Mouse (Mus musculus) MEL (cell line): ENCODE data around the gene Zic1.

ENCODE experiments used
- CTCF ChIP-seq, 3 experiments: IDR thresholded peaks in 2 of 3; conservative IDR thresholded peaks in 1 of 3; 2 replicates each; pipeline ENCODE4 v1.5.1; 2011 to 2012; ENCODE audit warnings: low read length in 3 of 3, low read depth in 2 of 3, mild to moderate bottlenecking in 2 of 3, improper control_type of control experiment in 1 of 3, inconsistent platforms in 1 of 3, mixed read lengths in 1 of 3, moderate library complexity in 1 of 3; ENCODE audit not compliant: control insufficient read depth in 1 of 3, insufficient read depth in 1 of 3, poor library complexity in 1 of 3, severe bottlenecking in 1 of 3
- EP300 ChIP-seq, 2 experiments: IDR thresholded peaks; 2 replicates each; pipeline ENCODE4 v1.6.1; 2011; ENCODE audit warnings: improper control_type of control experiment in 2 of 2, low read length in 2 of 2, low read depth in 1 of 2, mild to moderate bottlenecking in 1 of 2
- GATA1 ChIP-seq: IDR thresholded peaks from 2 replicates; pipeline ENCODE4 v1.6.1; 2011; ENCODE audit warnings: low read depth, low read length, improper control_type of control experiment
- MAX ChIP-seq: IDR thresholded peaks from 2 replicates; pipeline ENCODE4 v1.6.1; 2011; ENCODE audit warnings: low read length, improper control_type of control experiment
- MYC ChIP-seq: IDR thresholded peaks from 2 replicates; pipeline ENCODE4 v1.6.1; 2011; ENCODE audit warnings: low read depth, mild to moderate bottlenecking, low read length, improper control_type of control experiment, moderate library complexity
- POLR2A ChIP-seq, 2 experiments: IDR thresholded peaks; 2 replicates each; pipeline ENCODE4 v1.6.1; 2011 to 2012; ENCODE audit warnings: low read length in 2 of 2, mild to moderate bottlenecking in 2 of 2, control low read depth in 1 of 2, improper control_type of control experiment in 1 of 2, low read depth in 1 of 2, moderate library complexity in 1 of 2; ENCODE audit not compliant: control insufficient read depth in 1 of 2, insufficient read depth in 1 of 2, poor library complexity in 1 of 2
- SIN3A ChIP-seq: IDR thresholded peaks from 2 replicates; pipeline ENCODE4 v1.6.1; 2012; ENCODE audit warnings: low read length, improper control_type of control experiment, inconsistent platforms
- TCF12 ChIP-seq: IDR thresholded peaks from 2 replicates; pipeline ENCODE4 v1.6.1; 2014; ENCODE audit warnings: low read depth, mild to moderate bottlenecking, inconsistent platforms, low read length, improper control_type of control experiment, moderate library complexity
- ZC3H11A ChIP-seq: IDR thresholded peaks from 2 replicates; pipeline ENCODE4 v1.6.1; 2012; ENCODE audit warnings: low read depth, mild to moderate bottlenecking, inconsistent platforms, low read length, improper control_type of control experiment

GRCm38 (mm10) chr9:91384693-91385560, 19.3 kb upstream of the Zic1 start:
- no peak for TF ChIP-seq ZC3H11A
- TF ChIP-seq CTCF (IDR thresholded peaks at IDR 0.05 in 2 of 3, conservative IDR thresholded peaks at IDR 0.05 in 1 of 3; ENCODE audit: control insufficient read depth in 1 of 3, insufficient read depth in 1 of 3, low read depth in 2 of 3, low read length in 3 of 3, poor library complexity in 1 of 3, severe bottlenecking in 1 of 3): no peak
- TF ChIP-seq TCF12: no peak
- TF ChIP-seq POLR2A (IDR thresholded peaks at IDR 0.05; ENCODE audit: control insufficient read depth in 1 of 2, insufficient read depth in 1 of 2, low read depth in 1 of 2, low read length in 2 of 2, poor library complexity in 1 of 2): no peak
- no peak for TF ChIP-seq MAX
- TF ChIP-seq GATA1: no peak
- TF ChIP-seq SIN3A: no peak
- TF ChIP-seq EP300 (IDR thresholded peaks at IDR 0.05; ENCODE audit: low read depth in 1 of 2, low read length in 2 of 2): no peak
- TF ChIP-seq MYC: no peak
